Mouse (Mus musculus) R1 (cell line): ENCODE results near the gene Ndufs6.

Experiments
- DNase-seq: peaks from one replicate; pipeline ENCODE4 v3.0.0-alpha.2; 2018; ENCODE audit warnings: low read depth, low spot score

The Ndufs6 gene

DNA sequence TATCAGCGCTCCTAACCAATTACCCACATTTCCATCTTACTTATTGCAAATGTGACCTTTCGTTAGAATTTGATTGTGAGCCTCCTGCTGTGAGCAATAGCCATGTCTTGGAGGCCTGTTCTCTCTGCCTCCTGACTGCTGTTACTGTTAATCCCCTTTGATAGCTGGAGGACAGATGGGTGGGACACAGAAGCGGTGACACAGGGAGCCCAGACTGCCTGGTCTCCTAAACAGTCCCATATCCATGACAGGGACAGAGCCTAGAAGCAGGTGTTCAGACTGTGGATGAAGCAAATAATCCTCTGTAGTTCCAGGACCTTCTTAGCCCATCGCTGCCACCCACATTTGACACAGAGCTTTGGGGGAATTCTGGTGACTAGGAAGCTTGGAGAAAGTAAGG lies 21.9 kb downstream of the Ndufs6 start:
- DNase-seq, result peak; percentile 25

DNA sequence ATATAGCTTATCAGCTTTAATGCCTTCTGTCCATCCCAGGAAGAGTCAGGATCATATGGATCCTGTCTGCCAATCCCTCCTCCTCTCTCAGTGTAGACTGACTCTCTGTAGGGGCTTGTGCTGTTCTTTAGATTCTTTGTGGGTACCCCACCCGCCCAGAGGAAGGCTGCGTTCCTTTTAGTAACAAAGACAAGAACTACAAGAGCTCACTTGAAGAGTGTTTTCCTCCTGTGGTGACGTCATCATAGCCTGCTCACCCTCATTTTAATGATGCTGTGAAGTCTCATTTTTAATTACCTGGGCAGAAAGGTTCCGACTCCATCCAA lies 22.3 kb downstream of the Ndufs6 start:
- DNase-seq, result no peak

GRCm38 (mm10) chr13:73305398-73306084 lies 22.8 kb downstream of the Ndufs6 start:
- DNase-seq, result no peak

GRCm38 (mm10) chr13:73304729-73305128 lies 23.6 kb downstream of the Ndufs6 start:
- no peak for DNase-seq

GRCm38 (mm10) chr13:73299322-73299721 lies 29.0 kb downstream of the Ndufs6 start:
- no peak for DNase-seq

DNA sequence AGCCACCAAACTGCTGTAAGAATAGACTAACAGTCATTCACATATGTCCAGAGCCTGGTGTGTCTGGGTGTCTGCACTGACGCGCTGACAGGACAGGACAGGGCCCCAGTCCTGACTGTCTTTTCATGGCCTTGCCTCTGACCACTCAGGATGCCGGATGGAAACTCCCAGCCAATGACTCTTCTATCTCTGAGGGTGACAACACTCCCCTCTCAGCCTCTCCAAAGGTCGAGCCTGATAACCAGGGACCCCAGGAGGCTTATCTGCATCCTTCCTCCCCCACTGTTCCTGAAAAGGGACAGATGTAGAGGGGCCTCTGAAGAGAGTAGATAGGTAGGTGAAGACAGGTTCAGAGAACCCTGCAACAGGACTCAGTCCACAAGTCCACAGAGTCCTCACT lies 29.6 kb downstream of the Ndufs6 start:
- DNase-seq, result no peak

- no peak for DNase-seq
Observed at GRCm38 (mm10) chr13:73291102-73291501, 37.2 kb downstream of the Ndufs6 start.

GRCm38 (mm10) chr13:73290206-73290605 lies 38.1 kb downstream of the Ndufs6 start:
- no peak for DNase-seq

DNA sequence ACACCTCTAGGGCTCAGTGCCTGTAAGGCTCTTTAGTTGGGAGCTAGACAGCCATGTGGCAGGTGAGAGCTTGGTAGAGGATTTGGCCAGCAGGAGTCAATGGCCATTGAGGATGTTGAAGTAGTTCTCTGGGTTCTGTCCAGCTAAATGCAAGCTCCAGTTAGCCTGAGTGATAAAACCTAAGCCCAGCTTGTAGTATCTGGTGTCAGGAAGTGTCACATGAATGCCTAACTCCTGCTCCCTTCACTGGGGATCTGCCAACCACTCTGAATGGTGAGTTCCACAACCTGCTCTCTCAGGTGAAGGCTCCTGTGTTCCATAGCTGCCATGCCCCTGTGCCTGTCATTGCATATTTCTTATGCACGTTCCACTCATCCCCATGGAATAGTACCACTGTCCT lies 44.8 kb downstream of the Ndufs6 start:
- no peak for DNase-seq

- DNase-seq, result no peak
Observed at GRCm38 (mm10) chr13:73282407-73282806, 45.9 kb downstream of the Ndufs6 start.

GRCm38 (mm10) chr13:73279196-73279595 lies 49.1 kb downstream of the Ndufs6 start:
- DNase-seq, result no peak

DNA sequence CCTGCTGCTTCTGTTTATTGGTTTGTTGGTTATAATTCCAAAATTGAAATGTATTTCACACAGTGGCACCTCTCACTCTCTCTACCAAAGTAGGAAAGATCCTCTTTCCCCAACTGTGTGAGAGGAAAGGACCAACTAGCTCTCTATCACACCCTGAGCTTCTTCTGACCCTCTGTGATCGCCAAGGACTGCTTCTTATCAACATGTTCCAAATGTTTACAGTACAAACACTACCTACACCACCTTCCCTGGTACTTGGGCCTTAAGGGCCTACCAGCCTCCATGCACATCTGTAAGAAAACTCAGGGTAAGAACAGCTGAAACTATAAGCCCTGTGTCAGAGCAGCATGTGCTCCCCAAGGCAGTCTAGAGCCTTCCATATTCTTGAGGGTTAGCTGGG lies 50.5 kb downstream of the Ndufs6 start:
- DNase-seq, result no peak

- DNase-seq, result no peak
Observed at GRCm38 (mm10) chr13:73277361-73277760, 51.0 kb downstream of the Ndufs6 start.

- DNase-seq, result no peak
Observed at GRCm38 (mm10) chr13:73273536-73273935, 54.8 kb downstream of the Ndufs6 start.

DNA sequence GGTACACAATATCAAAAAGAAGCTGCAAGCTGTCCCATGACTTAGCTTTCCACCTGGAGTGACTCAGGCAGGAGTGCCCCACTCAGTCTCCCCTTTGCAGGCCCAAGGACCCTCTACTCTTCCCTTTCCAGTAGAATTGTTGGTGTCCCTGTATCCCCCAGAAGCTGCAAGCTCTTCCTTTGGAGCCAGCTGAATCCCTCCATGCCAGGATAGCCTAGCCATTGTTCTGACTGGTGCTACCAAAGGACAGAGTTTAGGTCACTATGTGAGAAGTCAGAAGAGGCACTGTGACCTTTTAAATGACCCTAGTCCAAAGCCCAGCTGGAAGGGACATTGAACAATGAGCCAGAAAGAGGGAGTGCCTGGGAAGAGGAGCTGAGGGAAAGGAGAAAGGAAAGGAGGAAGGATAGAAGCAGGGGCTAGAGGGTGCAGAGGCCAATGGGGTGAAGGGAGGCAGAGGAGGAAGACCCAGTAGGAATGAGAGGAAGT lies 55.5 kb downstream of the Ndufs6 start:
- DNase-seq, result no peak

DNA sequence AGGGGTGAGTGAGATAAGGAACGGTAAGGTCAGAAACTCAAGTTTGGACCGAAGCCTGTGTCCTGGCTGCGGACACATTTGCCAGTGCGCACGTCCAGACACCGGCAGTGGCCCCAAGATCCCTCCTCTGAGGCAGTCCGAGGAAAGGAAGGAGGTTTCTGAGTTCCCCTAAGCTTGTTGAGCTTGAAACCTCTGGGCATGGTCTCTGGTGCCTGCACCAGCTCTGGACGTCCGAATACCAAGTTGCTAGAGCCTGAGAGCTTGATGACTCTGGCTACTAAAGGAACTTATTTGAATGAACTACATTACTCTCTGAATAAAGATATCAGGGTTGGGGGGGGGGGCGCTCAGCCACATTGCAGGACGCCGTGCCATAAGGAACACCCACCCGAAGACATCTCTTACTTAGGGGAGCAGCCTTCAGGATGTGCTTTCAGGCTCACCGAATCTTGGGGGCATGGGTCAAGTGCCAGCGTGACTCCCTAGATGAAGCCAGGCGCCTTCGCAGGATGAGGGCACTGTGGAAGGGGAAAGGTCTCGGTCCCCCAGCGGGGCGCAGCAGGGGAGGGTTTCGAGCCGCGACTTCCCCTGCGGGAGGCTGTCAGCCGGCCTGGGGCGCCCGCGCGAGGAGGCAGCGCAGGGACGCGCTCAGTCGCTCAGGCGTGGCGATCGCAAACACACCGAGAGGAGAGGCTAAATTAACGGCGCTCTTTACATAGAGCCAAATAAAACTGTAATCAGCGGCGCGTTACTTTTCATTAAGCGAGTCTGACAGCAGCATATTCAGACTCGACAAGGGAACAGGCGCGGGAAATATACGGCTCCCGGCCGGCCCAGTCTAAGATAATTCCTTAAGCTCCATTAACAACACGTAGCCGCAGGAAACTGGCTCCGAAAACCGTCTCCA lies 56.8 kb downstream of the Ndufs6 start:
- peak; percentile 20 for DNase-seq

DNA sequence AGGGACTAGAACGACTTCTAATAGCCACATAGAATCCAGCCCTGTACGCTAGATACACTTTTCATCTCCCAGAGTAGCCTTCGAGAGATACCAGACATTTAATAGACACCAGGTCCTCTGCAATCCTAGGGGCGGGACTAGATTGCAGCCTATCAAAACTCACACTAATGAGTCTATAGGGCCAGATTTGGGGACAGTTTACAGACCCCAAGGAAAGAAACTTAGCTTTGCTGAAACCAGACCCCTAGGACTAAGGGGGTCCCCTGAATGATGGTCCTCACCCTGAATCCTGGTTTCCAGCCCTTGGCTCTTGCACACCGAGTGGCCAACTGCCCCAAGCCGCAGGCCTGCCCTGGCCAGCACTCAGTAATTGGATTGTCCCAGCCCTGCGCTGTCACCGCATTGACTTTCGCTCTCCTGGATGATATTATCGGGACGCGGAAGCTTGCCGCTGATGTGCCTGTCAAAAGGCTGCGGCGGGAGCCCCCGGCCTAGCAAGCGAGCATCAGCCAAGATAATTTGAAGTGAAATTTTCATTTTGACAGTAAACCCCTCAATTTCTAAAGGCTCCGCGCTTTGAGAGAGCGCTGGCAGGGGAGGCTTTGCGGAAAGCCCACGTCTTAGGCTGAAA lies 57.8 kb downstream of the Ndufs6 start:
- no peak for DNase-seq

- DNase-seq, result no peak
Observed at GRCm38 (mm10) chr13:73269891-73270290, 58.5 kb downstream of the Ndufs6 start.
